Mouse (Mus musculus) G1E (cell line): ENCODE measurements around the gene Ctxn2. TPM values are rescaled to one million over a fixed set of nuclear protein-coding genes. Genes with fewer than 3 reads are reported as not detected.
"Not testable (repeated sequence)": the region's sequence is repeated elsewhere in the genome, so short reads cannot be mapped to it uniquely, and the experiment has no call there.

Experiments
- ATAC-seq: 2 replicates; pipeline ENCODE4 v1.8.0; 2016; ENCODE audit warnings: mild to moderate bottlenecking; ENCODE audit not compliant: insufficient number of reproducible peaks, poor library complexity, low FRiP score, severe bottlenecking; ENCODE audit errors: extremely low read depth
- DNase-seq: peaks from one replicate; pipeline ENCODE4 v3.0.0; 2012; ENCODE audit warnings: low spot score
- H3K27me3 ChIP-seq: 2 replicates; pipeline ENCODE4 v1.6.1; 2012; ENCODE audit warnings: mild to moderate bottlenecking, low read length, inconsistent platforms; ENCODE audit not compliant: insufficient read depth
- H3K36me3 ChIP-seq: replicated peaks from 2 replicates; pipeline ENCODE3; 2012; ENCODE audit warnings: mild to moderate bottlenecking, inconsistent platforms
- H3K4me1 ChIP-seq: 2 replicates; pipeline ENCODE4 v1.6.1; 2012; ENCODE audit warnings: low read depth, low read length, inconsistent platforms, mixed read lengths; ENCODE audit not compliant: insufficient read depth
- H3K4me3 ChIP-seq: 2 replicates; pipeline ENCODE4 v1.5.1; 2012; ENCODE audit warnings: low read depth, mild to moderate bottlenecking, inconsistent platforms, low read length, moderate library complexity, mixed read lengths
- H3K9me3 ChIP-seq: replicated peaks from 2 replicates; pipeline ENCODE4 v1.6.1; 2012; ENCODE audit warnings: inconsistent platforms
- CTCF ChIP-seq: IDR thresholded peaks from 2 replicates; pipeline ENCODE4 v1.5.1; 2012; ENCODE audit warnings: low read depth, low read length, inconsistent platforms, mixed read lengths
- GATA1 ChIP-seq: IDR thresholded peaks from 2 replicates; pipeline ENCODE4 v1.6.1; 2012; ENCODE audit warnings: borderline replicate concordance, low read length, inconsistent platforms, mixed read lengths
- GATA2 ChIP-seq: IDR thresholded peaks from 2 replicates; pipeline ENCODE4 v1.6.1; 2012; ENCODE audit warnings: low read depth, low read length, inconsistent platforms, borderline replicate concordance
- POLR2AphosphoS5 ChIP-seq: IDR thresholded peaks from 2 replicates; pipeline ENCODE4 v1.6.1; 2012; ENCODE audit warnings: low read depth, low read length, inconsistent platforms; ENCODE audit not compliant: insufficient replicate concordance
- TAL1 ChIP-seq: conservative IDR thresholded peaks from 2 replicates; pipeline ENCODE4 v1.6.1; 2012; ENCODE audit warnings: low read depth, low read length, inconsistent platforms, mixed read lengths
- polyA plus RNA-seq: library from polyadenylated mRNA; stranded (reverse); fragments of >175 nt; gene quantifications from 2 replicates; pipeline ENCODE4 v1.2.3, GENCODE M21; 2012
- total RNA-seq, 2 experiments: library from RNA; stranded (forward) in 1 of 2; stranded (reverse) in 1 of 2; fragments of 200-1000 nt in 1 of 2; fragments of >200 nt in 1 of 2; fragmentation: Nextera tagmentation in 1 of 2; gene quantifications; 2 replicates each; pipeline ENCODE4 v1.2.3; 2014 to 2017

Ctxn2 gene
- total RNA-seq (2014; fragmentation: Nextera tagmentation), result not detected in 2 replicates
- not detected in 2 replicates for total RNA-seq (2017)
- not detected in 2 replicates for polyA plus RNA-seq

GRCm38 (mm10) chr2:125135903-125136811 lies at the start of gene Ctxn2:
Ctxn2 (plus strand) TSS chr2:125136692.
- no peak for ATAC-seq
- no peak for TF ChIP-seq TAL1
- TF ChIP-seq CTCF, result no peak
- no peak for TF ChIP-seq GATA1
- TF ChIP-seq GATA2, result no peak
- TF ChIP-seq POLR2AphosphoS5, result no peak

GRCm38 (mm10) chr2:125088757-125089156 lies 47.7 kb upstream of the Ctxn2 start:
- Histone ChIP-seq H3K27me3 (no peaks in the 10 kb centered on the region), H3K4me1 (no peaks in the 10 kb centered on the region), H3K9me3 (no peaks in the 10 kb centered on the region), H3K4me3 (no peak overlapping the region), H3K36me3 (peaks cover 70% of the 10 kb centered on the region)
- ATAC-seq, result no peak
- TF ChIP-seq CTCF (no peak), TAL1 (no peak), POLR2AphosphoS5 (no peak), GATA1 (no peak), GATA2 (no peak)
- no peak for DNase-seq

More at GRCm38 (mm10) chr2:125135903-125136811, at the start of gene Ctxn2:
- H3K27me3 ChIP-seq, result peaks cover 7% of the 10 kb centered on the region
- H3K4me1 ChIP-seq, result peaks cover 3% of the 10 kb centered on the region; the same call in 1 of the 2 replicates
- no peaks in the 10 kb centered on the region for H3K9me3 ChIP-seq
- no peak within 1 kb of the TSS for H3K4me3 ChIP-seq
- DNase-seq, result peak; percentile 25
- H3K36me3 ChIP-seq, result no peaks in the 10 kb centered on the region

- H3K4me3 ChIP-seq, DNase-seq, H3K4me1 ChIP-seq, H3K9me3 ChIP-seq, H3K27me3 ChIP-seq, ATAC-seq: not testable (repeated sequence)
- H3K36me3 ChIP-seq, result peaks cover 70% of the 10 kb centered on the region
These were observed 44.4 kb upstream of the Ctxn2 start for GRCm38 (mm10) chr2:125092123-125092522.

GRCm38 (mm10) chr2:125104491-125104890 lies 32.0 kb upstream of the Ctxn2 start:
- not testable (repeated sequence) for H3K27me3 ChIP-seq, ATAC-seq
- H3K36me3 ChIP-seq, result peaks cover 66% of the 10 kb centered on the region

DNA sequence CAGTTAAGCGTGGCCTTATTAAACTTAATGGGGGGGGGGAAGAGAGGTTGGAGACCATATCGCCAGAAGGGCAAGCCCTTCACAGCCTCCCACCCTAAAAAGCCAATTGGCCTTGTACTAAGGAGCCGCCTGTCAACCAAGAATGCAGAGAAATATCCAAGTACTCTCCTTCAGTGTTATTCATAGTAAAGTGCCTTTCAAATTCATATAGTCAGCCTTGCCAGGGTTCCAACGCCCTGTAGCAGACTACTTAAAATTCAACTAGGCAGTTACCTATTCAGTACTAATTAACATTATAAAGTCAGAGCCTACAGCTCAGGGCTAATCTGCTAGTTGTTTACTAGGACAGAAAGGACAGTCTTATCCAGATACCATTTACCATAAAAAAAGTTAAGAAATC lies 30.0 kb upstream of the Ctxn2 start:
- not testable (repeated sequence) for DNase-seq, H3K4me3 ChIP-seq, H3K4me1 ChIP-seq, H3K9me3 ChIP-seq, ATAC-seq, H3K27me3 ChIP-seq
- H3K36me3 ChIP-seq, result peaks cover 60% of the 10 kb centered on the region

More at GRCm38 (mm10) chr2:125104491-125104890, 32.0 kb upstream of the Ctxn2 start:
- H3K9me3 ChIP-seq, H3K4me1 ChIP-seq, DNase-seq, H3K4me3 ChIP-seq: not testable (repeated sequence)

DNA sequence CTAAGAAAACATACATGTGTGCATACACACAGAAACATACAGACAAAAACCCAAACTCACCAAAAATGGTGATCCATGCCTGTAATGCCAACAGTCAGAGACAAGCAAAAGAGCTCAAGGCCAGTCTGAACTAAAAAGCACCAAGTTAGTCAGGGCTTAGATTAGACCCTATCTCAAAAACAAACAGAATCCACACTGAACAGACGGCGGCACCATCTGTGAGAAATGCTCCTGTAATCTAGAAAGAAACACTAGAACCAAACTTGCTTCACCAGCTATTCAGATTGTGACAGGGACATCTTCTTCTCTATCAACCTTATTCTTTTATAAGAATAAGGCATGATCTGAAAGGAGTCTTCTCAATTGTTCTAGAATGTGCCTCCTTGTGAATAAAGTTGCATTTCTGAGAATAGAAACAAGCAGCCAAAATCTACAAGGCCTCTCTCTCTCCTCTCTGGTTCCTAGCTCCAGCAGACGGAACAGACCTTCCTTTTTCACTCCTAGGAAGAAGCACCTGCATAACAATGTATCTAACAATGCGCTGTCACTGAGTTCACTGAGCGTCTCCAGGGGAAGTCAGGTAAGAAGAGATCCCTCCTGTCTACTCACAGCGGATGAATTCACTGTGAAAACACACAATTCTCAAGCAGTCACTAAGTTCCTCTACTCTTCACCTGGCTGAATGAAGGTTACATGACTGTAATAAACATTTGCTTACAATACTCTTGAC lies 16.9 kb upstream of the Ctxn2 start:
- H3K36me3 ChIP-seq, result peaks cover 41% of the 10 kb centered on the region
- no peak overlapping the region for H3K4me3 ChIP-seq
- TF ChIP-seq CTCF (no peak), POLR2AphosphoS5 (no peak), GATA1 (no peak), GATA2 (no peak), TAL1 (no peak)
- H3K9me3 ChIP-seq, result no peaks in the 10 kb centered on the region
- ATAC-seq, result no peak
- no peaks in the 10 kb centered on the region for H3K27me3 ChIP-seq
- DNase-seq, result no peak
- H3K4me1 ChIP-seq, result peaks cover 22% of the 10 kb centered on the region

- no peak for TF ChIP-seq GATA2
- TF ChIP-seq POLR2AphosphoS5, result no peak
- no peak for TF ChIP-seq GATA1
- TF ChIP-seq CTCF, result no peak
- TF ChIP-seq TAL1, result no peak
- Histone ChIP-seq H3K4me1 (peaks cover 22% of the 10 kb centered on the region), H3K9me3 (no peaks in the 10 kb centered on the region), H3K36me3 (peaks cover 23% of the 10 kb centered on the region), H3K27me3 (peaks cover 8% of the 10 kb centered on the region; the same call in 1 of the 2 replicates), H3K4me3 (peak overlapping the region; percentile 78)
- no peak for DNase-seq
- ATAC-seq, result no peak
These were observed 14.2 kb upstream of the Ctxn2 start for GRCm38 (mm10) chr2:125122288-125122623.
